Mouse (Mus musculus) hindbrain, embryonic 14.5 days (tissue): Measurements from ENCODE around the gene Hspb1. TPM values are rescaled to one million over a fixed set of nuclear protein-coding genes. Genes with fewer than 3 reads are reported as not detected.

Experiments used
- polyA plus RNA-seq: library from polyadenylated mRNA; unstranded; fragments of >200 nt; fragmentation: Nextera tagmentation; extraction: Ambion mirVana; gene quantifications from 2 replicates; pipeline ENCODE4 v1.2.1, GENCODE M21; 2014

Gene Hspb1
- polyA plus RNA-seq, 1 experiment from 2014 or later, result 10.6 TPM

Other genes starting within 250 kb of the Hspb1 start
- gene Por, start 217.9 kb upstream of the Hspb1 start, polyA plus RNA-seq, result 79.7 and 84.1 TPM in 2 replicates
- 89.0 and 90.2 TPM in 2 replicates for gene Tmem120a, start 143.5 kb upstream of the Hspb1 start, polyA plus RNA-seq
- 0.25 and 0.30 TPM in 2 replicates for gene Styxl1, start 109.5 kb upstream of the Hspb1 start, polyA plus RNA-seq
- gene Mdh2, start 109.4 kb upstream of the Hspb1 start, polyA plus RNA-seq, result 599 and 617 TPM in 2 replicates
- gene Srrm3, start 81.0 kb upstream of the Hspb1 start, polyA plus RNA-seq, result 49.3 and 51.3 TPM in 2 replicates
- 429 and 481 TPM in 2 replicates for gene Ywhag, start 46.7 kb downstream of the Hspb1 start, polyA plus RNA-seq
- 1.5 TPM in 2 replicates for gene Ssc4d, start 86.6 kb downstream of the Hspb1 start, polyA plus RNA-seq
- gene Zp3, start 92.2 kb downstream of the Hspb1 start, polyA plus RNA-seq, result not detected in 2 replicates
- 23.1 and 24.2 TPM in 2 replicates for gene Dtx2, start 106.9 kb downstream of the Hspb1 start, polyA plus RNA-seq
- gene Upk3b, start 150.6 kb downstream of the Hspb1 start, polyA plus RNA-seq, result not detected in 2 replicates
- not detected in 2 replicates for gene Upk3bl, start 166.6 kb downstream of the Hspb1 start, polyA plus RNA-seq
- 13.6 and 15.0 TPM in 2 replicates for gene Rasa4, start 196.0 kb downstream of the Hspb1 start, polyA plus RNA-seq
- 209 and 235 TPM in 2 replicates for gene Polr2j, start 228.7 kb downstream of the Hspb1 start, polyA plus RNA-seq
- gene Lrwd1, start 248.2 kb downstream of the Hspb1 start, polyA plus RNA-seq, result 18.2 and 20.5 TPM in 2 replicates
- gene Alkbh4, start 248.2 kb downstream of the Hspb1 start, polyA plus RNA-seq, result 16.7 and 17.1 TPM in 2 replicates